Mouse (Mus musculus): ENCODE measurements around the gene Notch1.
A peak's percentile ranks its signal among the peaks of the same experiment; 100 is the strongest.

Notch1 gene

DNA sequence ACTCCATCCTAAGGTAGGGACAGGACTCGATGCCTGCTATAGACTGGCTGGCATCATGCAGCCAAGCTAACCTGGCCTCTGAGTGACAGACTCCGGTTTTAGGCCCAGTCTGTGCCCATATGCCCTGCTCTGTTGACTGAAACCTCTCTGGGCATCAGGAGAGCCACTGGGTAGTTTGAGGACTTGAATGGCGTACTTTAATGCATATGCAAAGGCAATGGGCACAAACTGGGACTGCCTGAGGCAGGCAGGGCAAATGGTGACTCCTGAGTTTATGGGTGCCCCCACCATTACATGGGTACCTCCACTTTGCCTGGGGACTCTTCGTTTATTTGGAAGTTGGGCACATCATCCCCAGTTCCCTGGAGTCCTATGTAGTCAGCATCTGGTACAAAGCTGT, 69.8 kb downstream of the Notch1 start:
- no peak for DNase-seq (ENCODE audit: low spot score in 2 of 2)

DNA sequence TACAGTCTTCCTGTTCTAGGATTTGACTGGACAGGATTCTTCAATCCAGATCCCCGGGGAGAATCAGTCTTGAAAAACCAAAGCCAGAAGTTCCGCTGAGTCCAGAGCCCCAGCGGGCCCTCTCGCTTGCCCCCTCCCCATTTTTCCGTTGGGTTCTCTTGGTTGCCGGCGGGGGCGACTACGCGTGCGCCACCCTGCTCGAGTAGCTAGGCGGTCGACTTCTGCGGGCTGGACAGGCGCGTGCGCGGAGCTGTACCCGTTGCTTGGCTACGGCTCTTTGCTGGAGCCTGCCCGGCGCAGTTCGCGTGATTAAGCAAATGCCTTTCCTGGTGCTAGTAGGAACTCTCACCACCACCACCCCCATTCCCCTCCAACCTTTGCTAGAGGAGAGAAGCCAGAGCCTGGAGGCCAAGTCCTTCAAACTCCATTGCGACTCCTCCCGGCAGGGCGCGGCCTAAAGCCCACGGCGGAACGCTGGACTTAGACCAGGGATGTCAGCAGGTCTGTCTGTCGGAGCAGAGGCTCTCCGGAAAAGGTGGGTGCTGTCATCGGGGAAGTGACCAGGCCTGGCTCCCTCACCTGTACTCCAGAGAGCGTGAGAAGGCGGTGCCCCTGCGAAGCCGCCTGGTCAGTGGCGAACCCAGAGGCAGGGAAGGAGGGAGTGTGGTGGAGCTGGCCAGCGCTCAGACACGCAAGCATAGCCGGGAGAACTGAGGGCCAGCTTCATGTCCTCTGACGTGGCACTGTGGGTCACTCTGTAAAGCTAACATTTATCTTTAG, 70.6 kb downstream of the Notch1 start:
- peak; percentile 96 to 97 for DNase-seq (ENCODE audit: low spot score in 2 of 2)

DNA sequence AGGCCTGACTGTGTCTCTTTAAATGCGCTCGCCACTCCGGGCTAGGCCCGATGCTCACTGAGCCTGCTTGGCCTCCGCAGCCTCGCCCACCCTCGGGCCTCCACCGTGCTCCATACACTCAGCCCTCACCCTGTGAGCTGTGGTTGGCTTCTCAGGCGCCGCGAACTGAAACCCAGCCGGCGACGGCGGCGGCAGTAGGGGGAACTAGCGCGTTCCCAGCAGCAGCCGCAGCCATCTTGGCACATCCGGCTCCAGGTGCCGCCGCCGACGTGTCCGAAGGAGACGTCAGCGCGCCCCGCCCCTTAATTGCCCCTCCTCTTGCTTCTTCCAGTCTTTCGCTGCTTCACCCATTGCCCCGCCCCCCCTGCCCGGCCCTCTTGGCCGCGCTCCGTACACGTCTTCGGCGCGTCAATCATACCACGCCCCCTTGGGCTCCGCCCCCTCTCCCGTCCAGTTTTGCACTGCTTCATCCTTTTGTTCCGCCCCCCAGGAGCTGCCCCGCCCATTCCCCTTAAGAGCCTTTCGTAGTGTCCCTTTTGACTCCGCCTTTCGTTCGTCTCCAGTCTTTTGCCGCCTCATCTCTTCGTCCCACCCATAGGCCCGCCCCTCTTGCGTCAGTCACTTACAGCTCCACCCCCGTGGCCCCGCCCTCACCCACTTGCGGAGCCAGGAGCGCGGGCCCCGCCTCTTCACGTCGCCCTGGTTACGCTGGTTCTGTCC, 71.4 kb downstream of the Notch1 start, which contains the start of gene Sec16a:
Gene Sec16a (minus strand): TSS at position 271 of the 720 bp plus-strand sequence.
- DNase-seq (ENCODE audit: low spot score in 2 of 2), result peak; percentile 98 to 100

DNA sequence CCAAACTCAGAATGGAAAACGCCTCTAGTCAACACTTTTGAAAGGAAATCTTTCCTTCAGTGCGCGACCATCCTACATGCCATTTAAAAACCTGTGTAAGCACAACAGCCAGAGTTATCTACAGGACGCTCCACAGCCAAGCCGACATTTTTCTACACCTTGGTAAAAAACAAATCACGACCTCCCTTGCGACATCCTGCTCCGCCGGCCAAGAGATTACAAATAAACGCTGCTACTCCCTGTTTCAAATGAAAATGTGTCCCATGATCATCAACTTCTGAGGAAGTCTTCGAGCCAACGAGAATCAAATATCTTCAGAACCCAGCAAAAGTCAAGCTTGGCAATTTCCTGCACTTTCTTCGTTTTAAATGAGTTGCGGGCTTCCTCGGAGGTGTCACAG, 72.1 kb downstream of the Notch1 start:
- peak in 1 of 2 experiments; percentile 29 for DNase-seq (ENCODE audit: low spot score in 2 of 2)

DNA sequence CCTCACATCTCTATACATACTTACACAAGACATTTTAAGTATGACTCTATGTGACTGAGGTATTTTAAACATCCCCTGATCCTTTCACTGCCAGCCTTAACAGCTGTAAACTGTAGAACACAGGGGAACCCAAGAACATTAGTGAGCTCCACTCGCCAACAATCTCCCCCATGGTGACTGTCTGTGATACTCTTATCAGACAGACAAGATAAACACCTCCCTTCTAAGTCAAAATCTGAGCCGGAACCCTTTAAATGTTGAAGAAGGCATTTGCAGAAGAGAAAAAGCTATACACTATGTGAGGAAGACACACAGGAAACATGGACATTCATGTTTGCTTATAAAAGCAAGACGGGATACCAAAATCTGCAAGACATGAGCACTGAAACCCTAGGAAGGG, 72.6 kb downstream of the Notch1 start:
- no peak for DNase-seq (ENCODE audit: low spot score in 2 of 2)

DNA sequence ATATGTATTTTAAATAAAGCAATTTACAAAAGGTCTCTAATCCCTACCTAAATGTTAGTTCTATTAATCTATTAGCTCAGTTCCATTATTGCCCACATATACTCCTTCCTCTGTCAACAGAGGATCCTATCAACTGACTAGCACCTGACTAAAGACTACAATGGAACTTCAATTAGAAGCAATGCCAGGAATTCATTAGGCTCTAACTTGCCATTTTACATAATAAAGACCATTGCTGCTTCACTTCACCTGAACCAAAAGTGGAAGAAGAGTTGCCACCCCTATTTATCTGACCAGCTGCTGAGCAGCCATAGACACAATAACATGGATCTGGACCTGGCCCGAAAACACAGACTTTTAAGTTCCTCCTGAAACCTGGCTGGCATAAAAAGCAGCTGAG, 73.6 kb downstream of the Notch1 start:
- no peak for DNase-seq (ENCODE audit: low spot score in 2 of 2)

DNA sequence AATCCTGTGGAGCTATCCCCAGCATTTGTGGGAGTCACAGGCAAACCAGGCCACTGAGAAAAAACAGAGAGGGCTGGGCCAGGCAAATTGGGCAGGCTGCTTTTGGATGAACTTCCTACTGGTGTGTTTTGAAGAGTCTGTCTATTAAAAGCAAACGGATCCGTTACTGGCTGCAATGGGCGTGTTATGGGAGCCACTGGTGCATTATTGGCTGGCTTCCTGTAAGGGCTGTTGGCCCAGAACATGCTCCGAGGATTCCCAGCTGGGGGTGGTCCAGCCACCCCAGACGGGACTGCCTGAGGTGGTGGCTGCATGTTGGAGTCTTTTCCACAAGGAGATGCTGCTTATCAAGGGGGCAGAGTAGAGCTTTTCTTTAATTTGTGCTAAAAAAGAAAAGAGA, 74.8 kb downstream of the Notch1 start:
- peak in 1 of 2 experiments; percentile 30 for DNase-seq (ENCODE audit: low spot score in 2 of 2)

DNA sequence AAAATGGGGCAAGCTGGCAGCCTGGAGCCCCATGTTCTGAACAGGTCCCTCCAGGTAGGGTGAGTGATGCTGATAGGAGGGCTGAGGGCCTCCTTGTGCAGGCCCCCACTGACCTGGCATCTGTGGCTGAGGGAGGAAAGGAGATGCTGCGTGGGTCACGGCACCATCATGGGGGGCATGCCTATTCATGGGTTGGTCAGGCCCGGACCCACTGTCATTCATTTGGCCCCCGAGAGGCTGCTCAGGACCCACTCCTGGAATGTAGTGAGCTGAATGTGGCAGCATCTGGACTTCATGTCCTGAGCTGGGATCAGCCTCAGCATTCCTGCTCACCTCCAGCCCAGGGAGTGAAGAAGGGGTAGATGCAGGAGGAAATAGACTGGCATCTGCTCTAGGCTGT, 75.2 kb downstream of the Notch1 start:
- no peak for DNase-seq (ENCODE audit: low spot score in 2 of 2)

DNA sequence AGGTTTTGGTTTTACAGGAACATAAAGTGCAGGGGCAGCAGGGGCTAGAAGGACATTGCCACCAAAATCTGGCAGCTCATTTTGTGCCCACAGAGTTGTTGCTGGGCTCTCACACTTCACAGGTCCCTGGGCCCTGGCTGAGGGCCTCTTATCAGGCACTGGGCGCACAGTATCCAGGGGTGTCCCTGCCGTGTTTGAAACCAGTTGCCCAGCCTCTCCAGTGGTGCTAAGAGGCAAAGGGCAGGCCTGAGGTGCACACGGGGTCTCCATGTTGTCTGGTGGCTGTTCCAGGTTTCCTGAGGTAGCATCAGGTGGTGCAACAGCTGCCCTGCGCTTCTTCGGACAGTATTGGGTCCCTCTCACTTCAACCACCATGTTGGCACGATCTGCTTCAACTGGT, 76.8 kb downstream of the Notch1 start:
- no peak for DNase-seq (ENCODE audit: low spot score in 2 of 2)

DNA sequence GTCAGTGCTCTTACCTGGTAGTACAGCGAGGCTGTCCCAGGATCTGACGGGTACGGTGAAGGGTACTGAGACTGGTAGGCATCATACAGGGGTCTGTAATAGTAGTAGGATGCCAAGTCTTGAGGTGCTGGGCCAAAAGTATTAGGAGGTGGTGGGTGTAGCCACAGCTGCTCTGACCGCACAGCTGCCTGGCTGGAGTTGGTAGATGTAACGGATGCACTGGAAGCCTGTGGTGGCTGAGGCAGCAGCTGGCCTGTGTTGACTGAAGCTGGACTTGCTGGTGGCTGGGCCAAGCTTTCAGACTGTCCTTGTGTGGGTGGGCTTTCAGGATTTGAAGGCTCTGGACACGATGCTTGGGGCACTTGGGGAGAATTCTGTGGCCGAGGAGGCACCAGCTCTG, 78.1 kb downstream of the Notch1 start:
- no peak for DNase-seq (ENCODE audit: low spot score in 2 of 2)

DNA sequence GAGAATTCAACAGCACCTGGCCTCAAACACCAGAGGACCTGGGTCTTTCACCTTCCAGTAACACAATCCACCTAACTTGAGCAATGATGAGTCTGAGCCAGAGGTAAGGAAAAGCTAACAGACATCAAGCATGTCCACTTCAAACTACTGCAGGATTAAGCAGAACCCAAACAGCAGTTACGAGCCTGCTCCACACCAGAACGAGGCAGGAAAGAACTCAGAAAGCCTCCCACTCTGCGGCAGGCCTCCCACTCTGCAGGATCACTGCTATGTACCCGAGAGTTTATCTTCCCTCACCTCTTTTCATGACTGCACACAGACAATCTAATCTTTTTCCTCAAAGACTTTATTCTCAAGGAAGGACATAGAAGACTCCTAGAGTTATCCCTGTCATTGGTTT, 79.2 kb downstream of the Notch1 start:
- no peak for DNase-seq (ENCODE audit: low spot score in 2 of 2)

DNA sequence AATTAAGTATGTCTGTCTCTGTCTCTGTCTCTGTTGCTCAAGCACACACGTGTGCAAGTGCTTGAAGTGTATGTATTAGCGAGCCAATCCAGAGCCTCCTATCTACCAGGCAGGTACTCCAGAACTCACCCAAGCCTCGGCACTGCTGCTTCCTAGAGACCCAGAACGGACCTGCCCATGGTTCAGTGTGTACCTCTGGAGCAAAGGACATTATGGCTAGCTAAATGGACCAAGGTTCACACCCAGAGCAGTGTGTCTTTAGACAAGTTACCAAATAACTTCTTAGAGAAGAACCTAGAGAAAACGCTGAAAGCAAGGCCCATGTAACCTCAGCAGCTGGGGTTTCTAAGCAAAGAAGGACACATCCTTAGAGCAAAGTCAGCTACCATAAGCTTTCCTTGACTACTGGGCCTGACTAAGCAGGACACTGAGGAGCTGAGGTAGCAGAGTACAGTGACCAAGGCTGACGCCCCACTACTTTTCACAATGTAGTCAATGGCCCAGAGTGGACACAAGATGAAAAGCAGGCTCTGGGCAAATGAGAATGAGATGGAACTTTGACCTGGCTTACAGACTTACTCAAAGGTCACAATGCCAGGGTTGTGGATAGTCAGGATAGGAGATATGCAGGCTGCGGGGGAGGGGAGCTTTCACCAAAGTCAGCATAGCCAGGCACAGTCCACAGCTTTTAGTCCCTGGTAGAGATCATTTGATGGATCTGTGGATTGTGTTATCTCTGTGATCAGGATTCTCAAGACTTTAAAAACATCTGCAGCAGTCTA, 81.5 kb downstream of the Notch1 start:
- no peak for DNase-seq (ENCODE audit: low spot score in 2 of 2)

DNA sequence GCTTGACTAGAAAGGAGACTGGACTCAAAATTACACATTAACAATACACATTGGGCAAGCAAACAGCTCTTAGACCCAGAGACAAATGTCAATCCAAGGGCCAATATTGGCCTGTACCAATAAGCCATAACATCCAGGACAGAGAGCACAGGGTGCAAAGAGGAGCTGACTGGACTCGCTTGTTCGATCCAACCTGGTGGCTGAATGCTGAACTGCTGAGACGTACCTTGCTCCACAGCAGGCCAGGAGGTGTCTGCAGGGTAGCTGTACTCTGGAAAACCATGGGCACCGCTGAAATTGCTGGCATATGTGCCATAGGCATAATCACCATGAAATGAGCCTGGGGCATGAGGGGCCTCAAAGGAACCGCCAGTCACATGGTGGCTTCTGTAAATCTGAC, 86.6 kb downstream of the Notch1 start:
- no peak for DNase-seq (ENCODE audit: low spot score in 2 of 2)

DNA sequence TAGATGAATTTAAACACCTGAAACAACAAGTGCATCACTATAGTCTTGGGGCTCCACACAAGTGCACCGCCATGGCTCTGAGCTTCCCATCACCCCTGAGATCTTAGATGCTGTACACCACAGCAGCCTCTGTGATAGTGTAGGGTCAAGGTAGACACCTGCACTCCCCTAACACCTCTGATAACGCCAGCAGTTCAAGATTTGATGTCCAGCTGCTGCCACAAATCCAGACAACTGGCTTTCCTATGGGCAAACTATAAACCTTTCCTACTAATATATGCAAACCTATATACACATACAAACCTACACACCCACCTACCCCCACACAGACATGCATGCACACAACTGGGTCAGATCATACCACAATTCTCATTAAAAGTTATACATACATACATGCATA, 91.9 kb downstream of the Notch1 start:
- no peak for DNase-seq (ENCODE audit: low spot score in 2 of 2)

DNA sequence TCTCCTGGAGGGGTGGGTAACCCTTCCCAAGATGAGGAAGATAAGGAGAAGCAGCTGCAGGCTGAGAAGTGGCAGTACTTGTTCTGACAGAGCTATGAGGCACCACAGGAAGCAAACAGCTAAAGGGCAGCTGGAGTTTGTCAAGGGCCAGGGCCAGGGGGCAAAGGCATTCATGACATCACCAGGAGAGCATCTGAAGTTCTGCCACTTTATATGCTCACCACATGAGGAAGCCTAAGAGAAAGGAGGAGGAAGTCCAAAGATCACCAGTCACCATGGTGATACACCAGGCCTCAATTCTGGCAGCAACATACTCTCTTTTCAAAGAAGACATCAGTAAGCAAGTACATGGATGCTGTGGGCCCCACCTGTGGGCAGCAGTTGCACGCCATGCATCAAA, 93.4 kb downstream of the Notch1 start:
- no peak for DNase-seq (ENCODE audit: low spot score in 2 of 2)

DNA sequence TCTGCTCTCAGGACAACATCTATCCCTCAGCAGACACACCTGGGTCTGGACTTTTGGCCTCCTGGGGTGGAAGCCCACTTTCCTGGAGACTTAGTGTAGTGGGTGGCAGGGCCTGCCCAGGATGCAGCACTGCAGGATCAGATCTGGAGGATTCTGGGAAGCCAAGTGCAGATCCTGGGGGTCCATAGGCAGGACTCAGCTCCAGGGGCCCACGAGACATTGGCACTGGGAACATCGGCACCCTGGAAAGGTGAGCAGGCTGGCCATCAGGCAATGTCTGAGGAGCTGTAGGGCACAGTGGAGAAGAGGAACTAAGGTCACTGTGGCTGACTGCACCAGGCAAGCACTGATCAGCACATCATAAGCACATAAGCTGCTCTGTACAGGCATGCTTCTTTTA, 94.5 kb downstream of the Notch1 start:
- DNase-seq (ENCODE audit: low spot score in 2 of 2), result no peak

DNA sequence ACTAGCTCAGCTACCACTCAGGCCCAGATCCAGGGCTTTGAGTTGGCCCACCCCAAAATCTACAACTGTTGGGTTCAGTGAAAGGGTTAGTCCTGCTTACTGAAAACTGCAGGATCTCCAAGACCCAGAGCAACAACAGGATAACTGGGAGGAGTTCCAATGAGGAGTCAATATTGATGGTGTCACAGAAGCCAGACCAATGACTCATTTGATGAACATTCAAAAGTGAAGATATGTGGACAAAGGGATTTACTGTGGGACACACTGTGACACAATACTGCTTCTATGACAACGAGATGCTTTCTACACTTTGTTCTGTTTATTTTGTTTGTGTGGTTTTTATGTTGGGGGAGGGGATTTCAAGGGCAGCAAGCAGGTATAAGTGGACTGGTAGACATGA, 98.3 kb downstream of the Notch1 start:
- no peak for DNase-seq (ENCODE audit: low spot score in 2 of 2)

DNA sequence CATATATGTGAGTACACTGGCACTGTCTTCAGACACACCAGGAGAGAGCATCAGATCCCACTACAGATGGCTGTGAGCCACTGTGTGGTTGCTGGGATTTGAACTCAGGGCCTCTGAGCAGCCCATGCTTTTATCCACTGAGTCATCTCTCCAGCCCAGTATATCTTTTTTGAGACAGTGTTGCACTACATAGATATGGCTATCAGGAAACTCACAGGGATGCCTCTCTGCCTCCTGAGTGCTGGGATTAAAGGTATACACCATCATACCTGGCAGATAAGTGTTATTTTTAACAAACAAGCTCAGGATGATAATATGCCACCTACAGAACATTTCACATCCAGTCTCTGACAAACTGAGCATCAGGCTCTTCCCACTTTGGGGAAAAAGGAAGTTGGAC, 99.4 kb downstream of the Notch1 start:
- DNase-seq (ENCODE audit: low spot score in 2 of 2), result no peak

DNA sequence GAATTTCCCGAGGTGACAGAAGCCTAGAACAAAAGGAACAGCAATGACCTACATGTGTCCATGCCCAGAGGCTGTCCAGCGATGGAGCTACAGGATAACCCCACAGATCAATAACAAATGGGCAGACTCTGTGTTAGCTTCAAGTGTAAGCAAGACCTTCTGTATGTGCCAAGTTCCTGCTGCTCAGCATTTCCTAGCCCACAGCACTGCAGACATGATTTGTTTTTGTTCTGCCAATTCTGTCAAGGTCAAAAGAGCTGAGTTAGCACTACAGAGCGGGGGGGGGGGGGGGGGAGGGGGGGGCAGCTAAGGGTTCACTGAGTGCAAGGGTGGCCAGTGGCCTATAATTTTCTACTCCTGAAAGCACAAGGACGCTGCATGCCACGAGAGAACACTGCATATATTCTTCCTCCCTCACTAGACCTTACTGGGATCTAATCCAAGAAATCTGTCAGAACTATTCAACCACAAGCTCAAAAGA, 105.5 kb downstream of the Notch1 start:
- DNase-seq (ENCODE audit: low spot score in 2 of 2), result no peak

DNA sequence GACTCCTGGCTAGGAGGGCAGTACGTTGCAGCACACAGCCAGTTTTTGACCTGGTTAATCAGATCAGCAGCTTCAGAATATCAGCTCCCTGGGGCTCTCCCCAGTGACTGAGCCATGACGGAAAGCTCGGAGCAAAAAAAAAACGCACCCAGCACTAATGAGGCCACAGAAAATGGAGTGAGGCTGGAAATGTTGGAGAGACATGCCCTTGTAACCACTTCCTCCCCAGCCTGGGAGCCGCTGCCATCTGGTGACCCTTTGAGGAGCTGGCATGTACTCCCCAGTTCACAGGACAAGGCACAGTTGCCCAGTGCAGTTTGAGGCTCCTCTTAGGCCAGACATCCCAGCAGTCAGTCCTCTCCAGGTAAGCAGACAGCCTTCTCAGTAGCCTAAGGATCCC, 106.4 kb downstream of the Notch1 start:
- DNase-seq (ENCODE audit: low spot score in 2 of 2), result no peak

DNA sequence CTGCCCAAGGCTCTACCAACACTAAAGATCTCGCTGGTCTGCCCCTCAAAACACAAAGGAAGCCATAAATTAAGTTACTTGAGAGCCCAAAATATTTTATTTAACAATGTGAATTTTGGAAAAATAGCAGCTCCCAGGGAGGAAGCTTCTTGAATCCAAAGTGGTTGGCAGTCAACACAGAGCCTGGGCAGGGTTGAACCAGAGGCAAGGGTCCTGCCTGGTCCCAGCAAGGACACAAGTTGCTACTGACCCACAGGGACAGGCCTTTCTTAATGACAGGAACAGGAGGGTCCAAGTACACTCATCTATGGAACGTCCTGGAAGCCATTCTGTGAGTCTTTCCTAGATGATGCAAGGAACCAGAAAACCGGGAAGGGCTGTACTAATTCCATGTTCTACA, 107.1 kb downstream of the Notch1 start:
- DNase-seq (ENCODE audit: low spot score in 2 of 2), result peak in 1 of 2 experiments; percentile 31
